Mouse (Mus musculus): ENCODE data around the gene Umps.

Gene Umps

GRCm38 (mm10) chr16:33954793-33955192, 12.0 kb downstream of the Umps start:
- no peak for DNase-seq (ENCODE audit: low spot score in 2 of 2)

DNA sequence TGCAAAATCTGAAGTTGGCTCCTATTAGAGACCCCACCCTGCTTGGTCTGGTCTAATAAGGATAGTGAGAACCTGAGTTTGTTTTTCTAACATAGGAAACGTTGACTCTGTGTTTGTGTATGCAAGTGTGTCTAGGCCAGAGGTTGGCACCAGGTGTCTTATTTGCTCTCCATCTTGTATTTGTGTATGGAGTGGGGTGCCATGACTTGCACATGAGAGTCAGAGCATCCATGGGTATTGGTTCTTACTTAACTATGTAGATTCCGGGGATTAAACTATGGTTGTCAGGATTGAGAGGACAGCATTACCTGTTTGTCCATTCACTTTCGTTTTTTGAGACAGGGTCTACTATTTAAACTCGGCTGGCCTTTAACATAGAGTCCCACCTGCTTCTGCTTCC, 13.8 kb downstream of the Umps start:
- no peak for DNase-seq (ENCODE audit: low spot score in 2 of 2)

DNA sequence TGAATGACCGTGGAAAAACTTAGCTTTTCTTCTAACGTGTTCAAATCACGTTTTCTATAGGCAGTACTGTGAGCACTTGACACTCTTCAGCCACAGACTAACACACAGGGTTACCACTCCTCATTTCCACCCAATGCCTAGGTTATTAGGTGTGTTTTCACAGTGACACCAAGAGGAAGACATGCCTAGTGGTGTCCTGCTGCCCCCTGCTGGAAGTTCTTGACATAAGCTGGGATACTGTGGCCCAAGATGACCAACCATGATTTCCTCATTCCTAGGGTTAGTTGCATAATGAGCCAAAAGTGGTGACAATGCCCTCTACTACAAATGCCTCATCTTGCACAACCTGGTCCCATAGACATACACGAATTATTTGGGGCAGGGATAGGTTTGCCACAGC, 16.0 kb downstream of the Umps start:
- peak; percentile 56 to 84 for DNase-seq (ENCODE audit: low spot score in 2 of 2)

GRCm38 (mm10) chr16:33950386-33950785, 16.5 kb downstream of the Umps start:
- no peak for DNase-seq (ENCODE audit: low spot score in 2 of 2)

DNA sequence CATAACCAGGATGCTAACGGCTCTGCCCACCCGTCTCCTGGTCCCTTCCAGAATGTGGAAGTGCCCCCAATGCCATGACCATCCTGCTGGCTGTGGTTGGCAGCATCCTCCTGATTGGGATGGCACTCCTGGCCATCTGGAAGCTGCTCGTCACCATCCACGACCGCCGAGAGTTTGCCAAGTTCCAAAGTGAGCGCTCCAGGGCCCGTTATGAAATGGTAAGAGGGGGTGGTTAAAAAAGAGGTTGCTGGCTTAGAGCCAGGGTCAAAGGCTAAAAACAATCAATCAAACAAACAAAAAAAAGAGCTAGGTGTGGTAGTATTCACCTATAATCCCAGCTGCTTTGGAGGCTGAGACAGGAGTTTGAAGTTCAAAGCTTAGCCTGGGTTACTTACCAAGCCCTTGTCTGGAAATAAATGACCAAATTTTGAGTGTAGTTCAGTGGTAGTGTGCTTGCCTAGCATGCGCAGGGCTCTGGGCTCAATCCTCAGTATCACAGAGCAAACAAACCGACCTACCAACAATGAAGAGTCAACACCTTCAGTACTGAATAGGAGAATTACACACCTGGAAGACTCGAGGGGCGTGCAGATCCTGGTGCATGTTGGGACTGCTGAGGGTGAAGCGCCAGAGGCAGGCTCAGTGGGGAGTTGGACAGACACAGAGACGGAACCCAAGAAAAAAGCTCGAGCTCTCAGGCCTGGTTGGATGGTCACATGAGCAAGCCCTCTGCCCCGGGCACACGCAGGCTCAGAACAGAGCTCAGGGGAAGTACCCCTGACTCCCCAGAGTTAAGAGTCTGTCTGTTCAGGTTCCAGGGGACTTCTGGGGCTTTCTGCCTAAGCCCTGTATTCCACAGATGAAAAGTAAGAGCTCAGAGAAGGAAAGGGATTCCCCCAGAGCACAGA, 18.9 kb downstream of the Umps start:
- DNase-seq (ENCODE audit: low spot score in 2 of 2), result no peak

- DNase-seq (ENCODE audit: low spot score in 2 of 2), result no peak
Measured at GRCm38 (mm10) chr16:33946021-33946420, 20.8 kb downstream of the Umps start.

DNA sequence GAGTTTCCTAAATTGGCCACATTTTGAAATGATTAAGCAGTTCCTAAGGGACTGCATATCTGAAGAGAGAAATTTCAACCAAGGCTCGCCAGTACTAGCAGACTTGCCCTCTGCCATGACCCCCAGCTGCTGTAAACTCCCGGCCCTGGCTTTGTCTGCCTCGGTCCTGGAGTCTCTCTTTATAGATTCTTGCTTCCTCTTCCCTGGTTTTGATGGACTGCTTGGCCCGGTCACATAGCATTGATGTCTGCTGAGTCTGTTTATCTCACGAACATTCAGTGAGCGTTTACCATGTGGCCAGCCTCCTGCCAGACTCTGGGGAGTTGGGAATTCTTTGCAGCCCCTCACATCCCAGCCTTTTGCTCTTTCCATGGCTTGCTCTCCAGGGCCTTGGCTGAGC, 22.1 kb downstream of the Umps start:
- no peak for DNase-seq (ENCODE audit: low spot score in 2 of 2)

DNA sequence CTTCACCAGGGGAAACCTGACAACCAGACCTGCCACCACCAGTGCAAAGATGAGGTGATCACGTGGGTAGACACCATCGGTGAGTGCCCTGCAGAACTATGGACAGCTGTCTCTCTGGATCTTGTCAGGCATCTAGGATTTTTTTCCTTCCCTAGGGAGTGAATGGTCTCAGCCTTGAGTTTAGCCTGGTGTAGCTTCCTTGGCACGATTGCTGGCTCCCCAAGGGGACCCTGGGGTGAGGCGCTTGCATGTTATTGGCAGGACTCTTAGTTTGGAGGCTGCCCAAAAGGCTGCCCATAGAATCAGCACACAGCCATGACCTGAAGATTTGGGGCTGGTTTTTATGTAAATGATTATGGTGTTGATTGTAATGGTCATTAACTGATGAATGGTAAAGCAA, 22.7 kb downstream of the Umps start:
- DNase-seq (ENCODE audit: low spot score in 2 of 2), result no peak

- DNase-seq (ENCODE audit: low spot score in 2 of 2), result no peak
Measured at GRCm38 (mm10) chr16:33943388-33943787, 23.4 kb downstream of the Umps start.

- DNase-seq (ENCODE audit: low spot score in 2 of 2), result no peak
Measured at GRCm38 (mm10) chr16:33942341-33942740, 24.5 kb downstream of the Umps start.

- DNase-seq (ENCODE audit: low spot score in 2 of 2), result no peak
Measured at GRCm38 (mm10) chr16:33941271-33941781, 25.5 kb downstream of the Umps start.

DNA sequence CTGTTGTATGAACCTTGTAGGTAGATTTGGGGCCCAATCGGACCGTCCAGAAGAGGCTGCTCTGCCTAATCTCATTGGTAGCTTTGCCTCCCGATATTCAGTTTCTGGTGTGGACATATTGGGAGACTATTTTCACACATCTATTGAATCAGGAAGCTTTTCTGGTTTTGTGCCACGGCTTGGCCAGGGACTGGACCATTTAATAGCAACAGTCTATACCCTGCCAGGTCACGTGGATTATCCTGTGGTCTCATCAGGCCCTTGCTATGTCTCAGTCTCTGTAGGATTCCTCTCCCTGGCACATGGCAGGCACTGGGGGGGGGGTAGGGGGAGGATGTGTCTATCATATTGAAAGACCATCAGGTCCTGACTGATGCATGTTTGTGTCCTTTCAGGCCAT, 26.7 kb downstream of the Umps start:
- no peak for DNase-seq (ENCODE audit: low spot score in 2 of 2)

DNA sequence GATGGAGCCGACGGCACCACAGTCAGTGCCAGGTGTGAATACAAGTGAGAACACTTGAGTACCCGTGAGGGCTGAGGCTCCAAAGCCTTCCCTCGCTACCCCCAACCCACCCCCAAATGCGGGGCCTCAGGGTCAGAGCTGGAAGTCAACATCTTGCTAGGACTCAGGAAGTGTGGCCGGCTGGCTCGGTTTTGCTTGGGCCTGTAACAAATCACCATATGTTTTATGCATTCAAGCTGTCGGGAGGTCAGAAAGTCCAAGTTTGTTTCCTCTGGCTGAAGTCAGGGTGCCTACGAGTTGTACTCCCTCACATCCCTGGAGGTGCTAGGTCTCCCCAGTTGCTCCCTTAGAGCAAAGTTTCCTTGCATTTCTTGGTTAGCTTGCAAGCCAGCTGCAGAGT, 27.2 kb downstream of the Umps start:
- no peak for DNase-seq (ENCODE audit: low spot score in 2 of 2)

DNA sequence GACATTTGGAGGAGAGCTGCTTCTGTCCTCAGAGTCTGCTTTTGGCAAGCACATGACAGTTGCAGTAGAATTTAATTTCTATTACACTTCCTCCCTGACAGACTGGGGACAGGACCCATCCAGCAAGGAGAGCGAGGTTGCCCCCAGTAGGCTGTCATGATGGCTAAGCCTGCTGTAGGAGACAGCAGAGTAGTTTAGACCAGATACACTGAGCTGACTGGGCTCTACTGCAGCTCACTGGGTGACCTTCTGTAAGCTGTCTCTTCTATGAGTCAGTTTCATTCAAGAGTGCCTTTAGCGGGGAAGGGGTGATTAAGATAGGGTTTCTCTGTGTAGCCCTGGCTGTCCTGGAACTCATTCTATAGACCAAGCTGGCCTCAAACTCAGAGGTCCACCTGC, 27.7 kb downstream of the Umps start:
- no peak for DNase-seq (ENCODE audit: low spot score in 2 of 2)

GRCm38 (mm10) chr16:33938311-33939132, 28.3 kb downstream of the Umps start:
- DNase-seq (ENCODE audit: low spot score in 2 of 2), result no peak

DNA sequence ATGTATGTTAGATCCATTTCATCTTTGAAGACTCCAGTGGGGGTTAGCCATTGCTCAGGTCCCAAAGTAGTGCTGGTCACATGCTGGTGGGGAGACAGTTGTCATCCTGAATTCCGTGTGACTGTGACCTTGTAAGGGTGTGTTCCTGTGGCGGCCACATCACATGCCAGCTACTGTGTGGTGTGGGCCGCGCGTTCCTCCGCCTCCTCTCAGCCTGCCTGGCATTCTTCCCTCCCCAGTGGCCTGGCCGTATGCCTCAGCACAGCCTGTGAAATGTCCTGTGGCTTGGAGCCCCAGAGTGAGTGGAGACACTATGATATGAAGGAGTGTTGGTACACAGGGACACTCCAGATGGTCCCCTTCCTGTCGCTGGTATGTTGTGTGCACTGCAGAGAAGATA, 29.3 kb downstream of the Umps start:
- DNase-seq (ENCODE audit: low spot score in 2 of 2), result no peak

DNA sequence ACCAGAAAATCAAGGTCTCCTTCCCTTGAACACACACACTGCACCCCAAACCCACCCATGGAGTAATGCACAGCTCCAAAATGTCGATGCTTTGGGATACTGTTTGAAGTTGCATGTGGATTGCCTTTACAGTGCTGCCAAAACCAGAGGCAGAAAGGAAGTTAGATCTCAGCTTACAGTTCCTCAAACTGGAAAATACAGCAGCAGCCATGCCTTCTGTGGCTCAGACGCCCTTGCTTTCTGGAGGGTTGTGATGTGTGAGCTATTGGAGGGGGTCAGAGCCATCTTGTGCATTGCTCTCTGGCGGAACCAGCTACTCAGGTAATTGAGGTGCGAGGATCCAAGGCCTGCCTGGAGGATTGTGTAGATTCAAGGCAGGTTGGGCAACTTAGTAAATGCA, 30.0 kb downstream of the Umps start:
- DNase-seq (ENCODE audit: low spot score in 2 of 2), result no peak

DNA sequence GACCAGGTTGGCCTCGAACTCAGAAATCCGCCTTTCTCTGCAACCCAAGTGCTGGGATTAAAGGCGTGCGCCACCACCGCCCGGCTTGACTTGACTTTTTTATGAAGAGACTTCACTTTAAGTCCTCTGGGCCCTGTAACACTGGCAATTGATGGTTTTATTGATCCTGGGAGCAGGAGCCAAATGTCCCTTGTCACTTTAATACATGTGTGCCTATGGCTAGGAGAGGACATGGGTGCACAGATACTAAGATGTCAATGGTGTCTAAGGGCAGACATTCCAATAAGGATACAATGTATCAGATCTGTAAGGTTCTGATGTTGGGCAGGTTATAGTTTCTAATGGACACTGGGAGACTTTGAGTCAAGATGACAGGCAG, 31.4 kb downstream of the Umps start:
- DNase-seq (ENCODE audit: low spot score in 2 of 2), result no peak

GRCm38 (mm10) chr16:33934701-33935406, 32.0 kb downstream of the Umps start:
- DNase-seq (ENCODE audit: low spot score in 2 of 2), result no peak

GRCm38 (mm10) chr16:33933411-33933810, 33.4 kb downstream of the Umps start:
- no peak for DNase-seq (ENCODE audit: low spot score in 2 of 2)

- no peak for DNase-seq (ENCODE audit: low spot score in 2 of 2)
Measured at GRCm38 (mm10) chr16:33932126-33932525, 34.7 kb downstream of the Umps start.

DNA sequence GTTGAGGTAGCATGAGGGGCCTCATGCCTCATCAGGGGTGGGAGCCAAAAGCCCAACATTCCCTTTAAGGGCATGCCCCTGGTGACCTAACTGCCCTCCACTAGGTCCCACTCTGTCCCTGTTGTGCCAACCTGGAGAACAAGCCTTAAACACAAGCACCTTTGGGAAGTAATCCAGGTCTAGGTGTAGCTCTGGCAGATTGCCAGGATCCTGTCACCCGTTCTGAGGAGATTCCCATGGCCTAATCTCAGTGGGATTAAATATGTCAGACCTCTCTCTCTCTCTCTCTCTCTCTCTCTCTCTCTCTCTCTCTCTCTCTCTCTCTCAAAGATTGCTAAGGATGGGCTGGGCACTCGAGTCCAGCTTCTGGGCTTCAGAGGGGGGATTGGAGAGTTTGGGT, 35.2 kb downstream of the Umps start:
- DNase-seq (ENCODE audit: low spot score in 2 of 2), result no peak

Data from spleen, postnatal 10 days (tissue).